Mouse (Mus musculus): ENCODE results near the gene Nmt1.

- TF ChIP-seq POLR2A (IDR thresholded peaks at IDR 0.05; ENCODE audit: low read depth, low read length) (no peak), CTCF (IDR thresholded peaks at IDR 0.05; ENCODE audit: borderline replicate concordance, insufficient read depth, low read length) (no peak)
Measured at GRCm38 (mm10) chr11:102989641-102990151, 38.3 kb upstream of the Nmt1 start.

Data from embryonic fibroblast, embryonic 13.5 days (primary cell).